Mouse (Mus musculus) kidney, postnatal 0 days (tissue): Measurements from ENCODE around the gene Spocd1. TPM values are rescaled to one million over a fixed set of nuclear protein-coding genes. Genes with fewer than 3 reads are reported as not detected.

Experiments used
- ATAC-seq: fragments of 200-750 bp; cut with Nextera tagmentation; replicated peaks from 2 replicates; pipeline ENCODE4 v1.8.0; 2017; ENCODE audit warnings: low read depth, moderate number of reproducible peaks, moderate TSS enrichment, moderate library complexity; ENCODE audit not compliant: low FRiP score
- DNase-seq: peaks from one replicate; pipeline ENCODE4 v3.0.0-alpha.2; 2016; ENCODE audit warnings: low spot score
- H3K27ac ChIP-seq: fragments of 300-500 bp; sonication (generic); 2 replicates; pipeline ENCODE4 v1.5.1; 2014; ENCODE audit warnings: mild to moderate bottlenecking
- H3K27me3 ChIP-seq: fragments of 300-500 bp; sonication (generic); 2 replicates; pipeline ENCODE4 v1.6.1; 2014; ENCODE audit warnings: low read length, mixed read lengths; ENCODE audit not compliant: insufficient read depth
- H3K36me3 ChIP-seq: fragments of 300-500 bp; sonication (generic); 2 replicates; pipeline ENCODE4 v1.6.1; 2014; ENCODE audit warnings: low read length, mixed read lengths; ENCODE audit not compliant: insufficient read depth
- H3K4me1 ChIP-seq: fragments of 300-500 bp; sonication (generic); replicated peaks from 2 replicates; pipeline ENCODE4 v1.6.1; 2014; ENCODE audit warnings: antibody characterized with exemption, low read length, mixed read lengths; ENCODE audit not compliant: insufficient read depth
- H3K4me2 ChIP-seq: fragments of 300-500 bp; sonication (generic); 2 replicates; pipeline ENCODE4 v1.6.1; 2014; ENCODE audit warnings: mild to moderate bottlenecking, low read length, moderate library complexity, mixed read lengths
- H3K4me3 ChIP-seq: fragments of 300-500 bp; sonication (generic); replicated peaks from 2 replicates; pipeline ENCODE4 v1.5.1; 2014; ENCODE audit warnings: low read depth, low read length
- H3K9ac ChIP-seq: fragments of 300-500 bp; sonication (generic); 2 replicates; pipeline ENCODE4 v1.6.1; 2014; ENCODE audit warnings: low read depth, low read length
- H3K9me3 ChIP-seq: fragments of 300-500 bp; sonication (generic); replicated peaks from 2 replicates; pipeline ENCODE4 v1.6.1; 2016; ENCODE audit warnings: low read length, inconsistent platforms, mixed read lengths
- CTCF ChIP-seq: IDR thresholded peaks from 2 replicates; pipeline ENCODE4 v1.5.1; 2016; ENCODE audit warnings: antibody characterized with exemption, low read depth, mild to moderate bottlenecking, moderate library complexity
- WGBS: fragments of 180-500 bp; shearing (Covaris S2); extraction: QIAGEN DNeasy Blood & Tissue Kit; methylation state at CpG from one replicate; pipeline ENCODE4 v1.1.7; 2014; 5-methylcytosine and 5-hydroxymethylcytosine counted together
- polyA plus RNA-seq: library from polyadenylated mRNA; unstranded; fragments of >200 nt; fragmentation: Nextera tagmentation; extraction: Ambion mirVana; gene quantifications from 2 replicates; pipeline ENCODE4 v1.2.1, GENCODE M21; 2015

The Spocd1 gene
- polyA plus RNA-seq, 1 experiment from 2014 or later = not detected

DNA sequence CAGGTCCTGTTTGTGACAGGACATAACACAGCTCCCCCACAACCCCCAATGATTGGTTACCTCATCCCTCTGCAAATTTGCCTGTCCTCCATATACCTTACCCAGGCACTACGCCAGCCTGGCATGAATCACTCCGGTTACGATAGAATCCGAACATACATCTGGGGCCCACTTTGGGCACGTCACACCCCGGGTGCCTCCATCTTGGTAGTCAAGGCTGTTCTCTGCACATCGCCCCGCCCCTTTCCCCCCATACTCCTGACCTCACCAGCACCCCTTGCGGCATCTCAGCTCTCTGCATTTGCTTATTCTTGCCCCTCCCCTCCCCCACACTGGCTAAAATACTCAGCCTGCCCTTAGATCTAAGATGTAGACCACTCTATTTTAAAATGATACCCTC lies 76.5 kb downstream of the Spocd1 start:
- ATAC-seq (no peak), DNase-seq (peak; percentile 40)
- Histone ChIP-seq H3K36me3 (no peaks in the 10 kb centered on the region), H3K9ac (no peak overlapping the region), H3K4me2 (no peak overlapping the region), H3K4me1 (peaks cover 12% of the 10 kb centered on the region), H3K27ac (no peak overlapping the region), H3K9me3 (no peaks in the 10 kb centered on the region), H3K4me3 (no peak overlapping the region), H3K27me3 (no peaks in the 10 kb centered on the region)
- 70% methylated on average over 9 of the region's 9 CpGs for WGBS
- TF ChIP-seq CTCF = peak; percentile 24; the same call in 1 of the 2 replicates

DNA sequence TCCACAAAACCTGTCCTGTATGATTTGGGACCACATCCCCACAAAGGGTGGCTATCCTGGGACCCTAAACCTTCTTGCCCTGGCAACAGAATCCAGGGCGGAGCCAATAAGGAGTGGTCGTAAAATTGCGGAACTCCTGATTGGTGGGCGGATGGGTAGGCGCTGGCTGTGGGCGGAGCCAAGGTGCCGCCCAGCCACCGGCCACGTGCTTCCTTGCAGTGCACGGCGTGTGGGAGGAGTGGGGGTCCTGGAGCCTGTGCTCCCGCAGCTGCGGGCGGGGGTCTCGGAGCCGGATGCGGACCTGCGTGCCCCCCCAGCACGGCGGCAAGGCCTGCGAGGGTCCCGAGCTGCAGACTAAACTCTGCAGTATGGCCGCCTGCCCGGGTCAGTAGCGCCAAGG lies 77.5 kb downstream of the Spocd1 start:
- Histone ChIP-seq H3K9ac (no peak overlapping the region), H3K27ac (no peak overlapping the region), H3K4me3 (0 out of 2 replicates have a peak overlapping the region, but pooled peaks have one; percentile 9), H3K4me2 (peak overlapping the region; percentile 51), H3K4me1 (peaks cover 8% of the 10 kb centered on the region), H3K9me3 (no peaks in the 10 kb centered on the region), H3K36me3 (no peaks in the 10 kb centered on the region), H3K27me3 (no peaks in the 10 kb centered on the region)
- no peak for ATAC-seq
- peak; percentile 39 for DNase-seq
- TF ChIP-seq CTCF = no peak
- WGBS = 9% methylated on average over 25 of the region's 25 CpGs

Other genes starting within 250 kb of the Spocd1 start
- 12.4 and 12.9 TPM in 2 replicates for gene Tmem39b, start 232.4 kb upstream of the Spocd1 start, polyA plus RNA-seq
- gene Khdrbs1, start 186.9 kb upstream of the Spocd1 start, polyA plus RNA-seq = 86.4 and 90.6 TPM in 2 replicates
- gene Ptp4a2, start 118.0 kb upstream of the Spocd1 start, polyA plus RNA-seq = 383 and 402 TPM in 2 replicates
- gene Adgrb2, start 55.6 kb downstream of the Spocd1 start, polyA plus RNA-seq = 0.78 and 1.8 TPM in 2 replicates
- gene Col16a1, start 118.6 kb downstream of the Spocd1 start, polyA plus RNA-seq = 38.6 TPM in 2 replicates
- 73.6 and 77.6 TPM in 2 replicates for gene Pef1, start 173.3 kb downstream of the Spocd1 start, polyA plus RNA-seq
- 0.36 and 0.46 TPM in 2 replicates for gene Hcrtr1, start 210.1 kb downstream of the Spocd1 start, polyA plus RNA-seq
- 123 and 127 TPM in 2 replicates for gene Tinagl1, start 245.9 kb downstream of the Spocd1 start, polyA plus RNA-seq